8 mouse cellular contexts compared by ENCODE assay signal in the genomic region with DNA sequence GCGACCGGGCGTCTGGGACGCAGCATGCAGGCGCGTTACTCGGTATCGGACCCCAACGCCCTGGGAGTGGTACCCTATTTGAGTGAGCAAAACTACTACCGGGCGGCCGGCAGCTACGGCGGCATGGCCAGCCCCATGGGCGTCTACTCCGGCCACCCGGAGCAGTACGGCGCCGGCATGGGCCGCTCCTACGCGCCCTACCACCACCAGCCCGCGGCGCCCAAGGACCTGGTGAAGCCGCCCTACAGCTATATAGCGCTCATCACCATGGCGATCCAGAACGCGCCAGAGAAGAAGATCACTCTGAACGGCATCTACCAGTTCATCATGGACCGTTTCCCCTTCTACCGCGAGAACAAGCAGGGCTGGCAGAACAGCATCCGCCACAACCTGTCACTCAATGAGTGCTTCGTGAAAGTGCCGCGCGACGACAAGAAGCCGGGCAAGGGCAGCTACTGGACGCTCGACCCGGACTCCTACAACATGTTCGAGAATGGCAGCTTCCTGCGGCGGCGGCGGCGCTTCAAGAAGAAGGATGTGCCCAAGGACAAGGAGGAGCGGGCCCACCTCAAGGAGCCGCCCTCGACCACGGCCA. TPM values are rescaled to one million over a fixed set of nuclear protein-coding genes. Genes with fewer than 3 reads are reported as not detected.
DNase-seq lines count a peak whose midpoint lies in the region; ATAC-seq and TF ChIP-seq lines count a peak whose summit lies in the region.

No protein-coding gene starts in this region.

- H3K27me3 ChIP-seq in testis, adult 2 months (ENCODE audit: control insufficient read depth, insufficient read depth, low read length) = peaks cover 6% of the 10 kb centered on the region
- peaks cover 100% of the 10 kb centered on the region for H3K27me3 ChIP-seq in forebrain, embryonic 10.5 days (ENCODE audit: poor library complexity, severe bottlenecking)
- peaks cover 69% of the 10 kb centered on the region for H3K27me3 ChIP-seq in intestine, embryonic 16.5 days (replicated peaks; ENCODE audit: control insufficient read depth, insufficient read depth, low read length)

- no peak for TF ChIP-seq CTCF in testis, adult 2 months (IDR thresholded peaks at IDR 0.05; ENCODE audit: control insufficient read depth, insufficient read depth, insufficient replicate concordance, low read depth, low read length)

- peak overlapping the region; percentile 61 for H3K9ac ChIP-seq in intestine, embryonic 16.5 days (ENCODE audit: low read depth, low read length)

- H3K27ac ChIP-seq in testis, adult 2 months (ENCODE audit: control insufficient read depth, insufficient read depth, low read depth, low read length) = no peak overlapping the region
- H3K27ac ChIP-seq in forebrain, embryonic 10.5 days = peak overlapping the region; percentile 71
- no peak overlapping the region for H3K27ac ChIP-seq in intestine, embryonic 16.5 days (ENCODE audit: low read length)

- H3K9me3 ChIP-seq in forebrain, embryonic 10.5 days = no peaks in the 10 kb centered on the region
- H3K9me3 ChIP-seq in intestine, embryonic 16.5 days (ENCODE audit: control insufficient read depth, low read length) = 0 out of 2 replicates have a peak, but pooled peaks cover 3% of the 10 kb centered on the region

- TF ChIP-seq POLR2A in testis, adult 2 months (IDR thresholded peaks at IDR 0.05; ENCODE audit: control insufficient read depth, low read depth, low read length) = no peak

- H3K4me1 ChIP-seq in testis, adult 2 months (ENCODE audit: control insufficient read depth, insufficient read depth, low read length) = peaks cover 10% of the 10 kb centered on the region
- H3K4me1 ChIP-seq in forebrain, embryonic 10.5 days = peaks cover 39% of the 10 kb centered on the region
- H3K4me1 ChIP-seq in intestine, embryonic 16.5 days (ENCODE audit: control insufficient read depth, insufficient read depth, low read length) = peaks cover 15% of the 10 kb centered on the region

- ATAC-seq in intestine, embryonic 16.5 days = peak; percentile 39; the same call in 1 of the 2 replicates
- ATAC-seq in megakaryocyte progenitor cell, adult 5-6 weeks (replicated peaks; ENCODE audit: poor library complexity) = no peak

- under 1% methylated on average over 55 of the region's 55 CpGs for WGBS in forebrain, embryonic 10.5 days
- WGBS in intestine, embryonic 16.5 days = under 1% methylated on average over 51 of the region's 55 CpGs

- H3K36me3 ChIP-seq in testis, adult 2 months (ENCODE audit: control insufficient read depth, insufficient read depth, low read length) = no peaks in the 10 kb centered on the region
- H3K36me3 ChIP-seq in forebrain, embryonic 10.5 days (replicated peaks) = no peaks in the 10 kb centered on the region
- no peaks in the 10 kb centered on the region for H3K36me3 ChIP-seq in intestine, embryonic 16.5 days (ENCODE audit: control insufficient read depth, insufficient read depth, low read length)

- DNase-seq in testis, postnatal 14 days (ENCODE audit: low spot score) = no peak
- peak; percentile 58 for DNase-seq in forebrain, embryonic 10.5 days (ENCODE audit: extremely low spot score, low spot score)
- DNase-seq in naive thymus-derived CD4-positive, alpha-beta T cell, adult 2 months (ENCODE audit: low read depth) = peak; percentile 57
- DNase-seq in thymus, postnatal 25 days = no peak
- no peak for DNase-seq in yolk sac, embryonic 10.5 days (ENCODE audit: low spot score)

- peak overlapping the region; percentile 19 for H3K4me3 ChIP-seq in testis, adult 2 months (ENCODE audit: control insufficient read depth, low read depth, low read length)
- H3K4me3 ChIP-seq in forebrain, embryonic 10.5 days = peak overlapping the region; percentile 58
- H3K4me3 ChIP-seq in intestine, embryonic 16.5 days (ENCODE audit: low read length) = peak overlapping the region; percentile 58

- peak overlapping the region; percentile 90 for H3K4me2 ChIP-seq in intestine, embryonic 16.5 days (ENCODE audit: low read depth, low read length)

RNA-seq across cellular contexts. Expression of gene Foxc2, which starts 0.7 kb away (rescaled TPM):
- 0.20 and 0.22 TPM in 2 replicates for polyA plus RNA-seq in testis, adult 2 months (2012; rRNA removed)
- polyA plus RNA-seq in forebrain, embryonic 10.5 days (2016; fragmentation: Nextera tagmentation; extraction: Ambion mirVana) = 4.6 and 6.1 TPM in 2 replicates
- polyA plus RNA-seq in intestine, embryonic 16.5 days (2015; fragmentation: Nextera tagmentation; extraction: Ambion mirVana) = 0.20 and 0.22 TPM in 2 replicates
- total RNA-seq in megakaryocyte progenitor cell, adult 5-6 weeks (2015) = not detected in 2 replicates
- not detected in 2 replicates for total RNA-seq in megakaryocyte progenitor cell, adult 5-6 weeks (2017)

RNA-seq across cellular contexts. Expression of gene Mthfsd, which starts 8.5 kb away (rescaled TPM):
- 70.3 and 73.6 TPM in 2 replicates for polyA plus RNA-seq in testis, adult 2 months (2012; rRNA removed)
- 69.1 and 69.5 TPM in 2 replicates for polyA plus RNA-seq in forebrain, embryonic 10.5 days (2016; fragmentation: Nextera tagmentation; extraction: Ambion mirVana)
- polyA plus RNA-seq in intestine, embryonic 16.5 days (2015; fragmentation: Nextera tagmentation; extraction: Ambion mirVana) = 48.9 TPM in 2 replicates
- 13.9 and 17.4 TPM in 2 replicates for total RNA-seq in megakaryocyte progenitor cell, adult 5-6 weeks (2015)
- 20.9 and 21.8 TPM in 2 replicates for total RNA-seq in megakaryocyte progenitor cell, adult 5-6 weeks (2017)

RNA-seq across cellular contexts. Expression of gene Foxl1, which starts 11.1 kb away (rescaled TPM):
- polyA plus RNA-seq in testis, adult 2 months (2012; rRNA removed) = not detected in 2 replicates
- polyA plus RNA-seq in forebrain, embryonic 10.5 days (2016; fragmentation: Nextera tagmentation; extraction: Ambion mirVana) = 0.76 and 0.79 TPM in 2 replicates
- 5.2 and 5.8 TPM in 2 replicates for polyA plus RNA-seq in intestine, embryonic 16.5 days (2015; fragmentation: Nextera tagmentation; extraction: Ambion mirVana)
- total RNA-seq in megakaryocyte progenitor cell, adult 5-6 weeks (2015) = not detected in 2 replicates
- not detected in 2 replicates for total RNA-seq in megakaryocyte progenitor cell, adult 5-6 weeks (2017)

RNA-seq across cellular contexts. Expression of gene Foxf1, which starts 32.5 kb away (rescaled TPM):
- 0.98 and 1.1 TPM in 2 replicates for polyA plus RNA-seq in testis, adult 2 months (2012; rRNA removed)
- polyA plus RNA-seq in forebrain, embryonic 10.5 days (2016; fragmentation: Nextera tagmentation; extraction: Ambion mirVana) = 2.5 and 2.9 TPM in 2 replicates
- 86.9 and 88.3 TPM in 2 replicates for polyA plus RNA-seq in intestine, embryonic 16.5 days (2015; fragmentation: Nextera tagmentation; extraction: Ambion mirVana)
- total RNA-seq in megakaryocyte progenitor cell, adult 5-6 weeks (2015) = not detected in 2 replicates
- total RNA-seq in megakaryocyte progenitor cell, adult 5-6 weeks (2017) = not detected in 2 replicates

Comparison
In these comparisons a context has a peak if more than half of its experiments do, and no peak if none do; other contexts are left out.
1. DNase-seq: peak in forebrain, embryonic 10.5 days (single experiment) and naive thymus-derived CD4-positive, alpha-beta T cell, adult 2 months (single experiment); none in testis, postnatal 14 days (single experiment), thymus, postnatal 25 days (single experiment) and yolk sac, embryonic 10.5 days (single experiment).
2. Peak in every context shown above with its lines, with median percentiles within 50 percentile points of each other: H3K4me3 ChIP-seq.